Comparison of ENCODE assay signal across 8 mouse cellular contexts in genomic region chr2:5845826-5846225, GRCm38 (mm10). TPM values are rescaled to one million over a fixed set of nuclear protein-coding genes. Genes with fewer than 3 reads are reported as not detected.
DNase-seq lines count a peak whose midpoint lies in the region; ATAC-seq lines count a peak whose summit lies in the region.

No protein-coding gene starts in this region.

- DNase-seq in 416B (ENCODE audit: low read depth) = peak; percentile 47
- DNase-seq in forebrain, embryonic 10.5 days (ENCODE audit: extremely low spot score, low spot score) = no peak
- DNase-seq in right cerebral cortex, postnatal 10 days (ENCODE audit: low spot score in 2 of 2) = no peak
- no peak for DNase-seq in spleen, postnatal 36 days (ENCODE audit: low spot score in 2 of 2)
- DNase-seq in ovary, postnatal 10 days (ENCODE audit: low spot score) = no peak

- peak overlapping the region; percentile 74 for H3K4me3 ChIP-seq in erythroblast, embryonic 14.5 days (replicated peaks)
- H3K4me3 ChIP-seq in forebrain, embryonic 10.5 days = peak overlapping the region; percentile 80
- peak overlapping the region; percentile 84 for H3K4me3 ChIP-seq in liver, embryonic 12.5 days

- peaks cover 49% of the 10 kb centered on the region for H3K4me1 ChIP-seq in erythroblast, embryonic 14.5 days (ENCODE audit: control insufficient read depth)
- H3K4me1 ChIP-seq in forebrain, embryonic 10.5 days = peaks cover 16% of the 10 kb centered on the region
- H3K4me1 ChIP-seq in liver, embryonic 12.5 days = peaks cover 41% of the 10 kb centered on the region

- no peak for ATAC-seq in erythroblast, adult 5-6 weeks (replicated peaks; ENCODE audit: low FRiP score, poor library complexity, severe bottlenecking)
- no peak for ATAC-seq in liver, embryonic 12.5 days

- H3K4me2 ChIP-seq in liver, embryonic 12.5 days = peak overlapping the region; percentile 73

- H3K27me3 ChIP-seq in erythroblast, embryonic 14.5 days (ENCODE audit: control insufficient read depth) = no peaks in the 10 kb centered on the region
- H3K27me3 ChIP-seq in forebrain, embryonic 10.5 days (ENCODE audit: poor library complexity, severe bottlenecking) = no peaks in the 10 kb centered on the region
- no peaks in the 10 kb centered on the region for H3K27me3 ChIP-seq in liver, embryonic 12.5 days (replicated peaks)

- H3K9ac ChIP-seq in liver, embryonic 12.5 days = peak overlapping the region; percentile 86

- peak overlapping the region; percentile 96 for H3K27ac ChIP-seq in forebrain, embryonic 10.5 days
- H3K27ac ChIP-seq in liver, embryonic 12.5 days = no peak overlapping the region; the same call in 1 of the 2 replicates

- WGBS in forebrain, embryonic 10.5 days = 47% methylated on average over 4 of the region's 4 CpGs
- 19% methylated on average over 4 of the region's 4 CpGs for WGBS in liver, embryonic 12.5 days (ENCODE audit: insufficient replicate concordance)

- H3K9me3 ChIP-seq in erythroblast, embryonic 14.5 days (ENCODE audit: control insufficient read depth, low read length) = no peaks in the 10 kb centered on the region
- peaks cover 5% of the 10 kb centered on the region; the same call in 1 of the 2 replicates for H3K9me3 ChIP-seq in forebrain, embryonic 10.5 days
- H3K9me3 ChIP-seq in liver, embryonic 12.5 days (replicated peaks) = no peaks in the 10 kb centered on the region

- H3K36me3 ChIP-seq in erythroblast, embryonic 14.5 days (ENCODE audit: control insufficient read depth) = peaks cover 48% of the 10 kb centered on the region
- H3K36me3 ChIP-seq in forebrain, embryonic 10.5 days (replicated peaks) = peaks cover 52% of the 10 kb centered on the region
- H3K36me3 ChIP-seq in liver, embryonic 12.5 days = peaks cover 47% of the 10 kb centered on the region

RNA-seq across cellular contexts. Expression of gene Cdc123, which starts 0.9 kb away (rescaled TPM):
- 16.0 and 22.6 TPM in 2 replicates for polyA plus RNA-seq in erythroblast, embryonic 14.5 days (2012)
- total RNA-seq in erythroblast, adult 5-6 weeks (2015; ENCODE audit: low replicate concordance) = 41.8 and 43.6 TPM in 2 replicates
- 62.3 and 80.2 TPM in 2 replicates for total RNA-seq in erythroblast, adult 5-6 weeks (2017; ENCODE audit: low replicate concordance)
- 390 and 431 TPM in 2 replicates for polyA plus RNA-seq in forebrain, embryonic 10.5 days (2016; fragmentation: Nextera tagmentation; extraction: Ambion mirVana)
- polyA plus RNA-seq in liver, embryonic 12.5 days (2016; fragmentation: Nextera tagmentation; extraction: Ambion mirVana) = 195 and 200 TPM in 2 replicates

RNA-seq across cellular contexts. Expression of gene Nudt5, which starts 1.0 kb away (rescaled TPM):
- polyA plus RNA-seq in erythroblast, embryonic 14.5 days (2012) = 0.63 and 1.5 TPM in 2 replicates
- total RNA-seq in erythroblast, adult 5-6 weeks (2015; ENCODE audit: low replicate concordance) = 7.9 and 9.0 TPM in 2 replicates
- total RNA-seq in erythroblast, adult 5-6 weeks (2017; ENCODE audit: low replicate concordance) = 6.8 and 17.8 TPM in 2 replicates
- polyA plus RNA-seq in forebrain, embryonic 10.5 days (2016; fragmentation: Nextera tagmentation; extraction: Ambion mirVana) = 128 TPM in 2 replicates
- polyA plus RNA-seq in liver, embryonic 12.5 days (2016; fragmentation: Nextera tagmentation; extraction: Ambion mirVana) = 84.4 and 86.6 TPM in 2 replicates

RNA-seq across cellular contexts. Expression of gene Gm13199, which starts 16.9 kb away (rescaled TPM):
- not detected in 2 replicates for polyA plus RNA-seq in erythroblast, embryonic 14.5 days (2012)
- not detected in 2 replicates for total RNA-seq in erythroblast, adult 5-6 weeks (2015; ENCODE audit: low replicate concordance)
- not detected in 2 replicates for total RNA-seq in erythroblast, adult 5-6 weeks (2017; ENCODE audit: low replicate concordance)
- 1.3 and 2.0 TPM in 2 replicates for polyA plus RNA-seq in forebrain, embryonic 10.5 days (2016; fragmentation: Nextera tagmentation; extraction: Ambion mirVana)
- polyA plus RNA-seq in liver, embryonic 12.5 days (2016; fragmentation: Nextera tagmentation; extraction: Ambion mirVana) = 0.94 and 1.8 TPM in 2 replicates

RNA-seq across cellular contexts. Expression of gene Sec61a2, which starts 49.4 kb away (rescaled TPM):
- 0.04 and 0.07 TPM in 2 replicates for polyA plus RNA-seq in erythroblast, embryonic 14.5 days (2012)
- total RNA-seq in erythroblast, adult 5-6 weeks (2015; ENCODE audit: low replicate concordance) = 2.1 and 22.7 TPM in 2 replicates
- 6.7 and 8.9 TPM in 2 replicates for total RNA-seq in erythroblast, adult 5-6 weeks (2017; ENCODE audit: low replicate concordance)
- 80.6 and 91.9 TPM in 2 replicates for polyA plus RNA-seq in forebrain, embryonic 10.5 days (2016; fragmentation: Nextera tagmentation; extraction: Ambion mirVana)
- 22.8 and 24.2 TPM in 2 replicates for polyA plus RNA-seq in liver, embryonic 12.5 days (2016; fragmentation: Nextera tagmentation; extraction: Ambion mirVana)

Comparison
In these comparisons a context has a peak if more than half of its experiments do, and no peak if none do; other contexts are left out.
1. RNA of gene Nudt5, which starts 1.0 kb away (polyA plus RNA-seq): 128 TPM in forebrain, embryonic 10.5 days and 84.4 to 86.6 TPM in liver, embryonic 12.5 days; 0.63 to 1.5 TPM in erythroblast, embryonic 14.5 days; every median in the first group is over 10 times any median in the second.
2. Peak in every context shown above with its lines, with median percentiles within 50 percentile points of each other: H3K4me3 ChIP-seq.